8 mouse cellular contexts compared by ENCODE assay signal in genomic region chr9:56796656-56797131, GRCm38 (mm10). TPM values are rescaled to one million over a fixed set of nuclear protein-coding genes. Genes with fewer than 3 reads are reported as not detected.
DNase-seq lines count a peak whose midpoint lies in the region; ATAC-seq and TF ChIP-seq lines count a peak whose summit lies in the region.

No protein-coding gene starts in this region.

- H3K36me3 ChIP-seq in heart, embryonic 13.5 days: no peaks in the 10 kb centered on the region
- H3K36me3 ChIP-seq in ES-E14 (ENCODE audit: control insufficient read depth, insufficient read depth, low read length, poor library complexity, severe bottlenecking): no peaks in the 10 kb centered on the region
- H3K36me3 ChIP-seq in intestine, embryonic 14.5 days (ENCODE audit: control insufficient read depth, insufficient read depth, low read length): no peaks in the 10 kb centered on the region
- H3K36me3 ChIP-seq in neural tube, embryonic 12.5 days: no peaks in the 10 kb centered on the region

- peak overlapping the region; percentile 66 for H3K9ac ChIP-seq in heart, embryonic 13.5 days
- peak overlapping the region; percentile 55 for H3K9ac ChIP-seq in ES-E14 (ENCODE audit: insufficient read depth, low read depth, low read length, poor library complexity, severe bottlenecking)
- no peak overlapping the region for H3K9ac ChIP-seq in intestine, embryonic 14.5 days (ENCODE audit: low read length)
- H3K9ac ChIP-seq in neural tube, embryonic 12.5 days: peak overlapping the region; percentile 61

- under 1% methylated on average over 41 of the region's 41 CpGs for WGBS in heart, embryonic 13.5 days
- under 1% methylated on average over 41 of the region's 41 CpGs for WGBS in intestine, embryonic 14.5 days
- under 1% methylated on average over 41 of the region's 41 CpGs for WGBS in neural tube, embryonic 12.5 days

- peak overlapping the region; percentile 59 for H3K4me3 ChIP-seq in heart, embryonic 13.5 days
- peak overlapping the region; percentile 67 to 77 for H3K4me3 ChIP-seq in ES-E14 (ENCODE audit: insufficient read depth in 1 of 2, low read depth in 1 of 2, low read length in 2 of 2, poor library complexity in 1 of 2, severe bottlenecking in 1 of 2)
- H3K4me3 ChIP-seq in intestine, embryonic 14.5 days (ENCODE audit: low read depth, low read length): peak overlapping the region; percentile 45
- H3K4me3 ChIP-seq in neural tube, embryonic 12.5 days: peak overlapping the region; percentile 46

- H3K9me3 ChIP-seq in heart, embryonic 13.5 days: no peaks in the 10 kb centered on the region
- H3K9me3 ChIP-seq in ES-E14 (ENCODE audit: control insufficient read depth, insufficient read depth, low read depth, low read length): no peaks in the 10 kb centered on the region
- H3K9me3 ChIP-seq in intestine, embryonic 14.5 days (ENCODE audit: control insufficient read depth, low read length): no peaks in the 10 kb centered on the region
- H3K9me3 ChIP-seq in neural tube, embryonic 12.5 days: no peaks in the 10 kb centered on the region

- H3K4me1 ChIP-seq in heart, embryonic 13.5 days: peaks cover 17% of the 10 kb centered on the region
- peaks cover 0 to 2% of the 10 kb centered on the region in 2 experiments; a peak in 1 of 4 replicates for H3K4me1 ChIP-seq in ES-E14 (ENCODE audit: control insufficient read depth in 2 of 2, insufficient read depth in 2 of 2, low read length in 2 of 2, poor library complexity in 1 of 2)
- peaks cover 4% of the 10 kb centered on the region for H3K4me1 ChIP-seq in intestine, embryonic 14.5 days (replicated peaks; ENCODE audit: control insufficient read depth, insufficient read depth, low read length)
- H3K4me1 ChIP-seq in neural tube, embryonic 12.5 days: peaks cover 27% of the 10 kb centered on the region

- in situ Hi-C loops in ES-E14 (cut with MboI; ENCODE audit: low sequenced_read_pairs in 2 of 2, unreplicated experiment in 2 of 2): no loop called here

- no peak for ATAC-seq in heart, embryonic 13.5 days (ENCODE audit: extremely low read depth, insufficient number of reproducible peaks, low FRiP score, low TSS enrichment)
- ATAC-seq in intestine, embryonic 14.5 days (replicated peaks; ENCODE audit: low FRiP score, low TSS enrichment, low read depth): 0 out of 2 replicates have a peak, but pooled peaks have one; percentile 45
- ATAC-seq in neural tube, embryonic 12.5 days (ENCODE audit: low FRiP score, low read depth): peak; percentile 42; the same call in 1 of the 2 replicates

- no peak for DNase-seq in heart, postnatal 4 days
- no peak for DNase-seq in ES-E14 (ENCODE audit: low read depth, low spot score)
- DNase-seq in embryo, embryonic 10.5 days (ENCODE audit: low spot score): peak; percentile 42
- DNase-seq in intestine, embryonic 14.5 days (ENCODE audit: low spot score): no peak
- DNase-seq in lung, postnatal 14 days: no peak
- no peak for DNase-seq in natural killer cell, adult 2 months (ENCODE audit: low spot score in 2 of 2)

- no peak overlapping the region for H3K27ac ChIP-seq in heart, embryonic 13.5 days (replicated peaks)
- no peak overlapping the region for H3K27ac ChIP-seq in ES-E14 (ENCODE audit: insufficient read depth, low read depth, low read length, poor library complexity, severe bottlenecking)
- H3K27ac ChIP-seq in intestine, embryonic 14.5 days (ENCODE audit: low read depth): no peak overlapping the region
- peak overlapping the region; percentile 60; the same call in 1 of the 2 replicates for H3K27ac ChIP-seq in neural tube, embryonic 12.5 days

- peak overlapping the region; percentile 94 for H3K4me2 ChIP-seq in heart, embryonic 13.5 days
- peak overlapping the region; percentile 92 for H3K4me2 ChIP-seq in intestine, embryonic 14.5 days (ENCODE audit: low read length)
- H3K4me2 ChIP-seq in neural tube, embryonic 12.5 days (replicated peaks): peak overlapping the region; percentile 85

- peaks cover 97% of the 10 kb centered on the region for H3K27me3 ChIP-seq in heart, embryonic 13.5 days (replicated peaks)
- peaks cover 57% of the 10 kb centered on the region for H3K27me3 ChIP-seq in intestine, embryonic 14.5 days (replicated peaks; ENCODE audit: control insufficient read depth, insufficient read depth, low read length)
- H3K27me3 ChIP-seq in neural tube, embryonic 12.5 days (replicated peaks): peaks cover 57% of the 10 kb centered on the region

TF ChIP-seq in ES-E14, 5 proteins besides CTCF, POLR2A, EP300 and RAD21:
- TF ChIP-seq ZC3H11A (IDR thresholded peaks at IDR 0.05; ENCODE audit: borderline replicate concordance, low read depth, low read length) (no peak), MAFK (IDR thresholded peaks at IDR 0.05; ENCODE audit: insufficient read depth, low read depth, low read length) (no peak), ZNF384 (IDR thresholded peaks at IDR 0.05; ENCODE audit: low read depth, low read length) (no peak), CHD2 (IDR thresholded peaks at IDR 0.05; ENCODE audit: low read depth, low read length) (no peak), HCFC1 (IDR thresholded peaks at IDR 0.05; ENCODE audit: borderline replicate concordance, insufficient read depth, low read length) (no peak)

RNA-seq across cellular contexts. Expression of gene Lingo1, which starts 0.4 kb away (rescaled TPM):
- 1.5 and 2.3 TPM in 2 replicates for polyA plus RNA-seq in heart, embryonic 13.5 days (2015; fragmentation: Nextera tagmentation; extraction: Ambion mirVana)
- 1 to 10 TPM; 2.9 to 3.0 TPM for total RNA-seq in heart, postnatal 4 days (2021)
- total RNA-seq in ES-E14 (2012; rRNA removed): 1.3 and 2.1 TPM in 2 replicates
- polyA plus RNA-seq in intestine, embryonic 14.5 days (2014; fragmentation: Nextera tagmentation; extraction: Ambion mirVana): 1.9 and 2.6 TPM in 2 replicates
- 44.2 and 47.8 TPM in 2 replicates for polyA plus RNA-seq in neural tube, embryonic 12.5 days (2016; fragmentation: Nextera tagmentation; extraction: Ambion mirVana)

Comparison
In these comparisons a context has a peak if more than half of its experiments do, and no peak if none do; other contexts are left out.
1. RNA of gene Lingo1, which starts 0.4 kb away (polyA plus RNA-seq): 44.2 to 47.8 TPM in neural tube, embryonic 12.5 days; 1.5 to 2.3 TPM in heart, embryonic 13.5 days and 1.9 to 2.6 TPM in intestine, embryonic 14.5 days; every median in the first group is over 10 times any median in the second.
2. Peak in every context shown above with its lines, with median percentiles within 50 percentile points of each other: H3K4me2 ChIP-seq and H3K4me3 ChIP-seq.